ENCODE assay signal across 8 mouse cellular contexts in the genomic region with DNA sequence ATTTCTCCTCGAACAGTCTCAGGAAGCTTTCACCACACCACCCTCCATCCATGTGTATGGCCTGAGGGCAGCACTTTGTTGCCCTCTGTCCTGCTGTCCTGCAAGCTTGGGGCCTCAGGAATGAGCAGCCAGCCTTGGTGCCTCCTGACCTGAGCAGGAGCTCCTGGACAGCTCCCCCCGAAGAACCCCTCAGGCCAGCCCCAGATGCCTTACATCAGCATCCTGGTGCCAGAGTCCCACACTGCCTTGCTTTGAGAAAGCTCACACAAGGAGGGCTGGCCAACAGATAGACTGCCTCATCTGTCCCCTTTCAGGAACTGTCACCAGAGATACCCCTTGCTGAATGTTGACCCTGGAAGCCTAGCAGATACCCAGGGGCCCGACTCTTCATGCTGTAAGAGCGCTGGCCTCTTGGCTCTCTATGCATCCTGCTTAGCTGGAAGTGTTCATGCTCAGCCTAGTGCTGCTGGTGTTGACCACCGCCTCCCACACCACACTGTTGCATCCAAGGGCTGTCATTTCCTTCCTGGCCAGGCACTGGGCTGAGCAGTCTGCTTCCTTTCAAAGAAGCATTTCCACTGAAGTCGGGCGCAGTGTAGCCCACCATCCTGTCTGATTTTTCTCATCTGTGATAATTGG.
DNase-seq lines count a peak whose midpoint lies in the region; ATAC-seq and TF ChIP-seq lines count a peak whose summit lies in the region.

No protein-coding gene starts in this region.

- peak overlapping the region; percentile 51 for H3K27ac ChIP-seq in hindbrain, postnatal 0 days
- peak overlapping the region; percentile 37; the same call in 1 of the 2 replicates for H3K27ac ChIP-seq in liver, embryonic 12.5 days
- peak overlapping the region; percentile 55 for H3K27ac ChIP-seq in neural tube, embryonic 14.5 days (ENCODE audit: low read depth, low read length)
- H3K27ac ChIP-seq in forebrain, embryonic 16.5 days (ENCODE audit: low read length): no peak overlapping the region

- 62% methylated on average over 7 of the region's 7 CpGs for WGBS in hindbrain, postnatal 0 days
- 32% methylated on average over 7 of the region's 7 CpGs for WGBS in liver, embryonic 12.5 days (ENCODE audit: insufficient replicate concordance)
- WGBS in neural tube, embryonic 14.5 days: 73% methylated on average over 7 of the region's 7 CpGs
- WGBS in forebrain, embryonic 16.5 days: 80% methylated on average over 7 of the region's 7 CpGs

- H3K4me2 ChIP-seq in hindbrain, postnatal 0 days (ENCODE audit: low read depth, low read length): no peak overlapping the region
- no peak overlapping the region for H3K4me2 ChIP-seq in liver, embryonic 12.5 days
- no peak overlapping the region for H3K4me2 ChIP-seq in neural tube, embryonic 14.5 days (ENCODE audit: low read depth, low read length)
- no peak overlapping the region for H3K4me2 ChIP-seq in forebrain, embryonic 16.5 days (ENCODE audit: low read length)

- TF ChIP-seq CTCF in hindbrain, postnatal 0 days (IDR thresholded peaks at IDR 0.05; ENCODE audit: low read depth): no peak

- H3K36me3 ChIP-seq in hindbrain, postnatal 0 days (ENCODE audit: insufficient read depth, low read length): no peaks in the 10 kb centered on the region
- no peaks in the 10 kb centered on the region for H3K36me3 ChIP-seq in liver, embryonic 12.5 days
- no peaks in the 10 kb centered on the region for H3K36me3 ChIP-seq in neural tube, embryonic 14.5 days (ENCODE audit: control insufficient read depth, insufficient read depth, low read length)
- no peaks in the 10 kb centered on the region for H3K36me3 ChIP-seq in forebrain, embryonic 16.5 days (ENCODE audit: control insufficient read depth, insufficient read depth)

- peak; percentile 63 for DNase-seq in layer of hippocampus, adult 9-11 months
- DNase-seq in layer of hippocampus, adult 9-10 months (ENCODE audit: low spot score): no peak
- no peak for DNase-seq in hindbrain, postnatal 0 days (ENCODE audit: low spot score)
- no peak for DNase-seq in cerebellum, postnatal 14 days
- no peak for DNase-seq in MN1 (ENCODE audit: low spot score)

- no peak overlapping the region for H3K9ac ChIP-seq in hindbrain, postnatal 0 days (replicated peaks; ENCODE audit: low read length)
- no peak overlapping the region for H3K9ac ChIP-seq in liver, embryonic 12.5 days
- H3K9ac ChIP-seq in neural tube, embryonic 14.5 days (replicated peaks; ENCODE audit: low read depth, low read length): no peak overlapping the region
- no peak overlapping the region for H3K9ac ChIP-seq in forebrain, embryonic 16.5 days (replicated peaks; ENCODE audit: low read depth, low read length)

- no peaks in the 10 kb centered on the region for H3K27me3 ChIP-seq in hindbrain, postnatal 0 days (ENCODE audit: insufficient read depth, low read length)
- 0 out of 2 replicates have a peak, but pooled peaks cover 4% of the 10 kb centered on the region for H3K27me3 ChIP-seq in liver, embryonic 12.5 days (replicated peaks)
- H3K27me3 ChIP-seq in neural tube, embryonic 14.5 days (ENCODE audit: control insufficient read depth, insufficient read depth, low read length): no peaks in the 10 kb centered on the region
- no peaks in the 10 kb centered on the region for H3K27me3 ChIP-seq in forebrain, embryonic 16.5 days (replicated peaks; ENCODE audit: control insufficient read depth, insufficient read depth, low read length)

- no peak for ATAC-seq in hindbrain, postnatal 0 days
- peak; percentile 68 for ATAC-seq in liver, embryonic 12.5 days
- ATAC-seq in neural tube, embryonic 14.5 days (ENCODE audit: low read depth): no peak
- ATAC-seq in forebrain, embryonic 16.5 days: no peak

- no peak overlapping the region for H3K4me3 ChIP-seq in hindbrain, postnatal 0 days (ENCODE audit: low read length)
- no peak overlapping the region for H3K4me3 ChIP-seq in liver, embryonic 12.5 days
- H3K4me3 ChIP-seq in neural tube, embryonic 14.5 days (ENCODE audit: low read depth, low read length): no peak overlapping the region
- no peak overlapping the region for H3K4me3 ChIP-seq in forebrain, embryonic 16.5 days (replicated peaks; ENCODE audit: low read length)

- no peaks in the 10 kb centered on the region for H3K9me3 ChIP-seq in hindbrain, postnatal 0 days (ENCODE audit: low read length)
- H3K9me3 ChIP-seq in liver, embryonic 12.5 days (replicated peaks): no peaks in the 10 kb centered on the region
- no peaks in the 10 kb centered on the region for H3K9me3 ChIP-seq in neural tube, embryonic 14.5 days (ENCODE audit: control insufficient read depth, low read length)
- no peaks in the 10 kb centered on the region for H3K9me3 ChIP-seq in forebrain, embryonic 16.5 days (ENCODE audit: control insufficient read depth, low read length)

- H3K4me1 ChIP-seq in hindbrain, postnatal 0 days (ENCODE audit: insufficient read depth, low read length): peaks cover 28% of the 10 kb centered on the region
- peaks cover 8% of the 10 kb centered on the region; the same call in 1 of the 2 replicates for H3K4me1 ChIP-seq in liver, embryonic 12.5 days
- H3K4me1 ChIP-seq in neural tube, embryonic 14.5 days (ENCODE audit: control insufficient read depth, insufficient read depth, low read length): peaks cover 48% of the 10 kb centered on the region
- peaks cover 50% of the 10 kb centered on the region for H3K4me1 ChIP-seq in forebrain, embryonic 16.5 days (replicated peaks; ENCODE audit: control insufficient read depth, insufficient read depth, low read length)
